Mouse (Mus musculus) embryonic facial prominence, embryonic 15.5 days (tissue): ENCODE measurements at regions not wholly inside any gene's neighbourhood (a gene's known extent, or its start where the extent isn't known, plus 50 kb on each side); places are given as distances from the start of the nearest gene placed in this dataset.

Experiments used
- ATAC-seq: fragments of 200-750 bp; cut with Nextera tagmentation; 2 replicates; pipeline ENCODE4 v1.8.0; 2017; ENCODE audit warnings: low read depth, moderate TSS enrichment; ENCODE audit not compliant: insufficient number of reproducible peaks, low FRiP score, low TSS enrichment
- H3K27ac ChIP-seq: fragments of 300-500 bp; sonication (generic); replicated peaks from 2 replicates; pipeline ENCODE4 v1.5.1; 2015; ENCODE audit warnings: mild to moderate bottlenecking, inconsistent platforms
- H3K27me3 ChIP-seq: fragments of 300-500 bp; sonication (generic); 2 replicates; pipeline ENCODE4 v1.6.1; 2015; ENCODE audit warnings: inconsistent platforms
- H3K36me3 ChIP-seq: fragments of 300-500 bp; sonication (generic); 2 replicates; pipeline ENCODE4 v1.6.1; 2015; ENCODE audit warnings: mild to moderate bottlenecking, inconsistent platforms
- H3K4me1 ChIP-seq: fragments of 300-500 bp; sonication (generic); 2 replicates; pipeline ENCODE4 v1.6.1; 2015; ENCODE audit warnings: inconsistent platforms
- H3K4me2 ChIP-seq: fragments of 300-500 bp; sonication (generic); replicated peaks from 2 replicates; pipeline ENCODE4 v1.6.1; 2015; ENCODE audit warnings: mild to moderate bottlenecking, inconsistent platforms
- H3K4me3 ChIP-seq: fragments of 300-500 bp; sonication (generic); replicated peaks from 2 replicates; pipeline ENCODE4 v1.5.1; 2015; ENCODE audit warnings: mild to moderate bottlenecking, inconsistent platforms
- H3K9ac ChIP-seq: fragments of 300-500 bp; sonication (generic); 2 replicates; pipeline ENCODE4 v1.6.1; 2015; ENCODE audit warnings: inconsistent platforms
- H3K9me3 ChIP-seq: fragments of 300-500 bp; sonication (generic); replicated peaks from 2 replicates; pipeline ENCODE4 v1.6.1; 2016; ENCODE audit warnings: inconsistent platforms
- WGBS: fragments of 180-500 bp; shearing (Covaris S2); methylation state at CpG from one replicate; pipeline ENCODE4 v1.1.7; 2015; 5-methylcytosine and 5-hydroxymethylcytosine counted together

DNA sequence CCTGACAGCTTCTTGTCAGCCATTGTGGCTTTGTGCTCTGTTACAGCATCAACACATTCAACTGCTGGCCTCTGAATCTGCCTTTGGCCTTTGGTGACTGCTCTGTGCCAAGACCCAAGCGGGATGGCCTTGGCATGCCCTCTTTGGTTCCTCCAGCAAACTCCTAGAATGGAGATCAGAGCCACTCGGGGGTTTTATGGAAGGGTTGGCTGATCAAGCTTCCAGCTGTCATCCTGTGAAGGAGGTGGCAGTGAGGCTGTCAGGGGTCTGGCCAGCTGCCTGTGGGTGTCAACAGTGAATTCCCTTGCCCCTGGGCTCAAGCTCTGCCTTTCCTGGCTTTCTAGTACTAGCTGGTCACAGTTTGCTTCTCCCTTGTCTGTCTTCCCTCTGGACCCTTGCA, 195.6 kb downstream of the Bcl2l11 start:
- Histone ChIP-seq H3K36me3 (no peaks in the 10 kb centered on the region), H3K9ac (no peak overlapping the region), H3K9me3 (no peaks in the 10 kb centered on the region), H3K27me3 (no peaks in the 10 kb centered on the region), H3K4me2 (no peak overlapping the region), H3K4me1 (peaks cover 18% of the 10 kb centered on the region), H3K4me3 (no peak overlapping the region), H3K27ac (no peak overlapping the region)
- ATAC-seq = no peak
- WGBS = 57% methylated on average over 2 of the region's 2 CpGs

DNA sequence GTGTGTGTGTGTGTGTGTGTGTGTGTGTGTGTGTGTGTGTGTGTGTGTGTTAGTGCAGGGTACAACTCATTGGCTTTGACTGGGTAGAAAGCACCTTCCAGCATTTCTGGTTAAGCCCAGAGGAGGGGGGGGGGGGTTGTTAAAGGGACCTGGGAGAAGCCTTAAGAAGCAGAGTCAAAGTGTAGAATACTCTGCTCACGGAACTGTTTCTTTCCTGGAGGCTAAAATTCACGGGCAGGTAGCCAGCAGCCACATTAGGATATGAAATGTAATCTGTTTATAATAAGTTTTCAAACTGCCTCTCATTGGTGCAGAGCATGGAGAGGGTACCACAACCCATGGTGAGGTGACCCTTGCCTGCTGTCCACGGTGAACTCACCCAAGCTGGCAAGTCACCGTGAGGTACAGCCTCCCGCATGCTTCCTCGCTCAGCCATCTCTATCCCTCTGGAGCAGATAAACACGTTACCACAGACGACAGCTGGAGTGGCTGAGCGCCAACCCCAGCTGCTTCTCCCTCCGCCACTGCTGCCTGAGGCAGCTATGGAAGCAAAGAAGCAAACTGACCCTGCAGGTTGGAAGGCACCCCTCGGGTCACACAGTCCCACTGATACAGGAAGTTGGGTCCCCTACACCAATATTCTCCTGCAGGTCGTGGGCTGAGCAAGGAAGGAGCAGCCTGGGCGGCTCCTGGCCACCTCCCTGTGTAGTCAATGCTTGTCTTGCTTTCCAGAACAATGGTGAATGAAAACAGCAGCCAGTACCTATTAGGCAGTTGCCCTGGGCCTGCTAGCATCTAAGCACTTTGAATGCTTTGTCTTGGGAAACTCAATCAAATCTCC, 198.6 kb downstream of the Bcl2l11 start:
- no peak overlapping the region for H3K9ac ChIP-seq
- 11% methylated on average over 13 of the region's 13 CpGs for WGBS
- peak; percentile 67 for ATAC-seq
- H3K4me2 ChIP-seq = peak overlapping the region; percentile 28
- no peaks in the 10 kb centered on the region for H3K27me3 ChIP-seq
- H3K4me3 ChIP-seq = no peak overlapping the region
- peaks cover 18% of the 10 kb centered on the region for H3K4me1 ChIP-seq
- peak overlapping the region; percentile 44 for H3K27ac ChIP-seq
- no peaks in the 10 kb centered on the region for H3K9me3 ChIP-seq
- H3K36me3 ChIP-seq = no peaks in the 10 kb centered on the region

DNA sequence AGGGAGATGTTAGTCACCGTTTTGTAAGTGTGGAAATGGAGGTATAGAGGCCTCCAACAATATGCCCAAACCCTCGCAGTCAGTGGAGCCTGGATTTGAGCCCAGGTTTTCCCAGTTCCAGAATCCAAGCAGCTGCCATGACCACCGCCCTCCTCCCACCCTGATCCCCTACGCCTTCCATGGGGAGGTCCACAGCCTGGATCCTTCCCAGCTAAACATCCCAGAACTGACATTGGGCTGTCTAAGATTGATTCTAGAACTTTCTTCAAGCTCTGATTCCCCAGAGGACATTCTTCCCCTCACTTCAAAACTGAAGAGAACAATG, 199.2 kb downstream of the Bcl2l11 start:
- Histone ChIP-seq H3K9me3 (no peaks in the 10 kb centered on the region), H3K4me3 (no peak overlapping the region), H3K36me3 (no peaks in the 10 kb centered on the region), H3K9ac (no peak overlapping the region), H3K4me1 (peaks cover 18% of the 10 kb centered on the region), H3K4me2 (no peak overlapping the region; the same call in 1 of the 2 replicates), H3K27ac (peak overlapping the region; percentile 44; the same call in 1 of the 2 replicates), H3K27me3 (no peaks in the 10 kb centered on the region)
- no peak for ATAC-seq
- 60% methylated on average over 4 of the region's 4 CpGs for WGBS

DNA sequence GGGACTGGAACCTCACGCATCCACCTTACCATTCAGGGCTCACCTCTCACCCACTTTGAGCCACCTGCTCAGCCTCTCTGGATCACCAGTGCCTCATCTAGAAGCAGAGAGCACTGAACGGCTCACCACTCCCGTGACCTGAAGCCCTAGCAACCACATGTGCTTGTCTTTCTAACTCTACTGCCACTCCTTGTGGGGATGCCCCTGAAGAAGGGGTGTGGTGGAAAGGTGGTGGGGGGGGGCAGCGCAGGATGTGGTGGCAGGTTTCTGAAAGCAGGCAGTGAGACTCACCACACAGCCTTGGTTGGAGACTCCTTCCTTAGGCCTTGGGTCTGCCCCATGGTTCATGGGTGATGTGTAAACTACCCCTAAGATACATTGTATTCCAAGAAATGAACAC, 199.6 kb downstream of the Bcl2l11 start:
- H3K4me2 ChIP-seq = no peak overlapping the region
- 76% methylated on average over 4 of the region's 4 CpGs for WGBS
- no peak for ATAC-seq
- no peaks in the 10 kb centered on the region for H3K9me3 ChIP-seq
- no peaks in the 10 kb centered on the region for H3K27me3 ChIP-seq
- H3K4me3 ChIP-seq = no peak overlapping the region
- no peak overlapping the region for H3K27ac ChIP-seq
- H3K9ac ChIP-seq = no peak overlapping the region
- no peaks in the 10 kb centered on the region for H3K36me3 ChIP-seq
- peaks cover 18% of the 10 kb centered on the region for H3K4me1 ChIP-seq

DNA sequence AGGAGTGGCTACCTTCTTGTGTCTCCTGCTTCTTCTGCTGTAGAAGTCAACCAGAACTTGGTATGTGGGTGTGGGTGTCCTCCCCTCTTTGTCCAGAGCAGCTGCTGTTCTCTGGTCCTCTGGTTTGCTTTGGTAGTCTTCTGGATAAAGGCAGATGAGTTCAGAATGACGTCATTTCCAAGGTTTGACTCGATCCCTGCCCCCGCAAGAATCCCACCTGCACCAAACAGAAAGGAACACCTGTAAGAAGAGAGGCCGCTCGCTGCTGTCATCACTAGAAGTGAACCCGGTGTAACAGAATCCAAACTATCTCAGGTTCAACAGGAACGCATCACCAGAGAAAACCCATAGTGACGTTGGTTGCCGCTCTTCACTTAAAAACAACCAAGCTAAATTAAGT, 205.0 kb downstream of the Bcl2l11 start:
- no peak overlapping the region for H3K9ac ChIP-seq
- H3K4me2 ChIP-seq = no peak overlapping the region
- WGBS = 78% methylated on average over 9 of the region's 9 CpGs
- no peaks in the 10 kb centered on the region for H3K27me3 ChIP-seq
- no peak overlapping the region for H3K27ac ChIP-seq
- H3K4me3 ChIP-seq = no peak overlapping the region
- H3K9me3 ChIP-seq = no peaks in the 10 kb centered on the region
- no peak for ATAC-seq
- peaks cover 24% of the 10 kb centered on the region for H3K4me1 ChIP-seq
- no peaks in the 10 kb centered on the region for H3K36me3 ChIP-seq

DNA sequence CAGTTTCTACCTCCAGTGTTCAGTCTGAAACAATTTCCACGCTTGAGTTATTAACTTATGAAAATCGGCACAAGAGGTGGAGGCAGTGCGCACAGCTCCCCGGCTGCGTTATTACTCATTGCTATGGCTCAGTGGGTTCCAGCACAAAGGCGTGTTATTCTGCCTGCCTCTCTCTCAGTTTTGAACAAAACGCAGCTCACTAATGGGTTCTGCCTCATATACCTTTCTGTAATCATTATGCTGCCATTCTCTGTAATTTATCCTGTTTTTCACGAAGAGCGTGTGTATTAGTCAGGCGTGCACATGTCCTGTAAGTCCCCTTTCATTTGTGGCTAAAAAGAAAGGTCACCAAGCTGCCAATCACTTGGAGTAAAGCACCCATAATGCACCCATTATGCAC, 205.4 kb downstream of the Bcl2l11 start:
- ATAC-seq = no peak
- no peaks in the 10 kb centered on the region for H3K9me3 ChIP-seq
- H3K27ac ChIP-seq = no peak overlapping the region
- H3K4me3 ChIP-seq = no peak overlapping the region
- H3K36me3 ChIP-seq = no peaks in the 10 kb centered on the region
- 62% methylated on average over 10 of the region's 10 CpGs for WGBS
- H3K4me2 ChIP-seq = no peak overlapping the region
- H3K9ac ChIP-seq = no peak overlapping the region
- no peaks in the 10 kb centered on the region for H3K27me3 ChIP-seq
- H3K4me1 ChIP-seq = peaks cover 26% of the 10 kb centered on the region

DNA sequence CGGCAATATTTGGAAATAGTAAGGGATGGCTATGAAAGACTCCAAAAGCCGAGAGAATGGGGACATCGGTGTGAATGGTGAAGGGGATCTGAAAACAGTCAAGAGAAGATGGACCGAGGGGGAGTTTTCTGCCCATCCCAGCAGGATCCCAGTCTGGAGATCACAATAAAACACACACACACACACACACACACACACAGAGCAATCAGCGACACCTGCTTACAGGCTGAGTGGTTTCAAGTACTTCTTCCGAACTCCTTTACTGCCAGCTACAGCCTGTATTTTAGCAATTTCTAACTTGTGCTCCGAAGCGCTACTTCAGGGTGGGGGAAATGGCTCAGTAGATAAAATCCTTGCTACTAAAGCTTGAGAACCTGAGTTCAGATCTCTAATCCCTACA, 205.8 kb downstream of the Bcl2l11 start:
- Histone ChIP-seq H3K4me1 (peaks cover 26% of the 10 kb centered on the region), H3K27me3 (no peaks in the 10 kb centered on the region), H3K9me3 (no peaks in the 10 kb centered on the region), H3K4me2 (no peak overlapping the region), H3K9ac (no peak overlapping the region), H3K36me3 (no peaks in the 10 kb centered on the region), H3K4me3 (no peak overlapping the region), H3K27ac (no peak overlapping the region)
- no peak for ATAC-seq
- 71% methylated on average over 8 of the region's 8 CpGs for WGBS

DNA sequence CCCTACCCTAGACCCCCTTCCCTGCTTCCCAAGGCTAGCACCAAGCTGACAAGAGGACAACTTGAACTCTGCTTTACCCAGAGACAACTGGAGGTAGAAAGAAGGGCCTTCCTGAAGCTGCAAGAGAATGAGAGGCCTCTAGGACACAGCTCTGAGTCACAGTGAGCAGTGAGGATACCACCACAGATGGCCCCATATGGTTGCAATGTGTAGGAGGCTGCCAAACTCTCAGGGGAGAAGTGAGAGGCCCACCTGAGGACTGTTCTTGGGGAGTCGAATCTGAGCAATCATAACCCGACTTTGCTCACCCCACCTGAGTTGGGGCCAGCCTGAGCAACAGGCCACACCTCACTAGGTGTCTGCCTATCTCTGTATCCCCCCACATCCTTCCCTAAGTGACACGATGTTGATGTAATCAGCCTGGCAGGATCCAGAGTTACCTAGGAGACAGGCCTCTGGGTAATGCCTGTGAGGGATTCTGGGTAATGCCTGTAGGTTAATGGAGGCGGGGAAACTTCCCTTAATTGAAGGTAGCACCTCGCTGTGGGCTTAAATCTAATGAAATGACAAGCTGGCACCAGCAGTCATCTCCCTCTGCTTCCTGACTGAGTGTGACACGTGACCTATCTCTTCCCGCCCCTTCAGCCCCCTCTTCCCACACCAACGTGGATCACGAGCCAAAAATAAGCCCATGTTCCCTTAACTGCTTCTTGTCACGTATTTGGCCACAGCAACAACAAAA, 207.7 kb downstream of the Bcl2l11 start:
- Histone ChIP-seq H3K4me3 (no peak overlapping the region), H3K9me3 (no peaks in the 10 kb centered on the region), H3K27ac (no peak overlapping the region), H3K27me3 (no peaks in the 10 kb centered on the region), H3K4me1 (peaks cover 37% of the 10 kb centered on the region), H3K36me3 (no peaks in the 10 kb centered on the region), H3K4me2 (no peak overlapping the region), H3K9ac (no peak overlapping the region)
- no peak for ATAC-seq
- WGBS = 59% methylated on average over 10 of the region's 10 CpGs

DNA sequence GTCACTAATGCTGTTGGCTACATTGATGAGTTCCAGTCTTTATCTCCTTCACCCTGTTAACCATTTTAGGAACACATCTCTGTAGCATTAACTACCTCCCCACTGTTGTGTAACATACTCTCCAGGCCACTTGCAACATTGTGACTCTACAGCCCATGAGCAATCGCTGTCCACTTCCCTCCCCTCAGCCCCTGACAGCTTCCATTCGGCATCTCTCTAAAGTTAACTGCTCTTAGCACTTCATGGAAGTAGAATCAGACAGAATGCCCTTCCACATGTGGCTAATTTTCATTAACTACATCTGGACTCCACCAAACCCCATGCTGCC, 208.3 kb downstream of the Bcl2l11 start:
- Histone ChIP-seq H3K27me3 (no peaks in the 10 kb centered on the region), H3K4me1 (peaks cover 42% of the 10 kb centered on the region), H3K9ac (no peak overlapping the region), H3K27ac (peak overlapping the region; percentile 40; the same call in 1 of the 2 replicates), H3K4me2 (no peak overlapping the region), H3K4me3 (no peak overlapping the region), H3K36me3 (no peaks in the 10 kb centered on the region), H3K9me3 (no peaks in the 10 kb centered on the region)
- ATAC-seq = no peak
- 57% methylated on average over 2 of the region's 2 CpGs for WGBS

DNA sequence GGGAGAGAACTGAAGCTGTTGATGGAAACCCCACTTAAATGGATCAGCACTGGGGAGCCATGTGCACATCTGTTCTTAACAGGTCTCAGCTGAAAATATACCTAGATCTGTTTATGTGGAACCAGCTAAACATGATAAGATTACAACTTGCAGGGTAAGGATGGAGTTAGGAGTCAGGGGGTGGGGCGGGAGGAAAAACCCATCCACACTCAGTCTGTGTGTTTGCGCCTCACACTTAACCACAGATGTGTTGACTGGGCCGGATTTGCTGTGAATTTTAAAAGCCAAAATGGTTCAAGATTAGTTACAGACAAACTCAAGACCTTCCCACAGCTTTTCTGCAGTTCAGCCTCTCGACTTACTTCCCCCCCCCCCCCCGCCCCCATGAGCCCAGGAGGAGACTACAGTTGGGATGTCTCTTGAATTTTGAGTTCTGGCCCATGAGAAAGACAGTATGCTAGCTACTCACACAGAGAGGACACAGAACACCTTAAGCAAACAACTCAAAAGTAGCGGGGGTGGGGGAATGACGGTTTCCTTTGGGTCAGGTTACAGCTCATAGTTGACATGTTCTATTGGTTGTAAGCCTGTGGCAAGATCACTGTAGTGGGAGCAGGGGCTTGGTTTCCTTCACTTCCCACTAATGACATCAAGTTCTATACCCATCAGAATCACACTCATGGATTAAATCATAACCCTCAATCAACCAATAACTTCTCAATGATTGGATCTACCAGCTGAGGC, 209.1 kb downstream of the Bcl2l11 start:
- Histone ChIP-seq H3K4me1 (peaks cover 50% of the 10 kb centered on the region), H3K9me3 (no peaks in the 10 kb centered on the region), H3K4me3 (no peak overlapping the region), H3K4me2 (no peak overlapping the region), H3K36me3 (no peaks in the 10 kb centered on the region), H3K27me3 (no peaks in the 10 kb centered on the region), H3K27ac (peak overlapping the region; percentile 40; the same call in 1 of the 2 replicates), H3K9ac (no peak overlapping the region)
- no peak for ATAC-seq
- 24% methylated on average over 7 of the region's 7 CpGs for WGBS

DNA sequence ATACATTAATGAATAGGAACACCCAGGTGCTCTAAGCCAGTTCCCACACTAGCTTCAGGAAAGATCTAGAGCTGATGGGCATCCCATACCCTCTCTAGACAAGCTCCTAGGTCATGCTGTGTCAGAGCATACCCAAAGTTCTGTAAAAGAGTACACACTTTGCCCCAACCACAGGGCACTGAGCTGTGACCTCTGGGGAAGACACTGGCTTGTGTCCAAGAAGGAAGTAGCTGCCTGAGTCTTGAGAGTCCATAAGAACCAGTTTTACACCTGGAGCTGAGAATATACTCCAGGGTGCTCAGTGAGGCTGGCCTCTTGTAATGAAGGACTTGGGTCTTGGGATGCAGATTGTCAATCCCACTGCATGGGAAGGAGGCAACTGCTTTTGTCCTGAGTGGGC, 211.4 kb downstream of the Bcl2l11 start:
- Histone ChIP-seq H3K36me3 (no peaks in the 10 kb centered on the region), H3K4me3 (no peak overlapping the region), H3K27ac (no peak overlapping the region), H3K4me2 (no peak overlapping the region), H3K9ac (no peak overlapping the region), H3K9me3 (no peaks in the 10 kb centered on the region), H3K27me3 (no peaks in the 10 kb centered on the region), H3K4me1 (peaks cover 61% of the 10 kb centered on the region)
- no peak for ATAC-seq
